Mouse (Mus musculus): ENCODE data around the gene Cda.

DNA sequence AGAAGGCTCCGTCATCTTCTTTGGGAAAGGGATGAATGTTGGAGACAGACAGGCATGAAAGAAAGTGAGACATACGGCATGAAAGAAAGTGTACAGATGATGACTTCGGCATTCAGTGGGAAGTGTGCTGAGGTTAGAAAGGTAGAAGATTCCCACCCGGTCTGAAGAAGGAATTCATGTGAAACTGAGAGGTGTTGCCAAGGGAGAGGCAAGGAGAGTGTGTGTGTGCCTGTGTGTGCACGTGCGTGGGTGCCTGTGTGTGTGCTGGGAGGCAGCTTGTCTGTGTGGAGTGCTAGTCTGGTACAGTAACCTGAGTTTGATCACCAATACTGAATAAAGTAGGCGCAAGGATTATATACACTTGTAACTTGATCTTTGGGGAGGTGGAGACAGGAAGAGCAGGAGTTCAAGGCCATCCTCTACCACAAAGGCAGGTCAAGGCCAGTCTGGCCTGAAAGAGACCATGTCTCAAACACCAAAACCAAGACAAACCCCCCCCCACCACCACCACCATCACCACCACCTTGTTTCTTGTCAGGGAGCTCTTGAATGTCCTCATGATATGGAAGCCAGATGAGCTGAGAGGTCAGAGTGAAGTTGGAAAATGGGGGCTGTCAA lies 43.8 kb upstream of the Cda start:
- TF ChIP-seq CTCF (IDR thresholded peaks at IDR 0.05; ENCODE audit: extremely low read depth, insufficient read depth, low read length) (no peak), POLR2A (IDR thresholded peaks at IDR 0.05; ENCODE audit: extremely low read depth, insufficient read depth, low read length) (no peak)
